Mouse (Mus musculus) erythroblast, embryonic 14.5 days (primary cell): ENCODE measurements around the gene Nbeal1. TPM values are rescaled to one million over a fixed set of nuclear protein-coding genes. Genes with fewer than 3 reads are reported as not detected.

Source experiments
- H3K27me3 ChIP-seq: 2 replicates; pipeline ENCODE4 v1.6.1; 2012; ENCODE audit warnings: inconsistent platforms; ENCODE audit not compliant: control insufficient read depth
- H3K36me3 ChIP-seq: 2 replicates; pipeline ENCODE4 v1.6.1; 2012; ENCODE audit warnings: mild to moderate bottlenecking, inconsistent platforms; ENCODE audit not compliant: control insufficient read depth
- H3K4me1 ChIP-seq: 2 replicates; pipeline ENCODE4 v1.6.1; 2012; ENCODE audit warnings: inconsistent platforms; ENCODE audit not compliant: control insufficient read depth
- H3K4me3 ChIP-seq: replicated peaks from 2 replicates; pipeline ENCODE3; 2012; ENCODE audit warnings: moderate library complexity, mild to moderate bottlenecking, inconsistent platforms
- H3K9me3 ChIP-seq: 2 replicates; pipeline ENCODE4 v1.6.1; 2012; ENCODE audit warnings: low read length, inconsistent platforms, mixed read lengths; ENCODE audit not compliant: control insufficient read depth
- GATA1 ChIP-seq: IDR thresholded peaks from 2 replicates; pipeline ENCODE4 v1.6.1; 2012; ENCODE audit warnings: low read length, inconsistent platforms, mixed read lengths
- TAL1 ChIP-seq: IDR thresholded peaks from 3 replicates; pipeline ENCODE4 v1.6.1; 2012; ENCODE audit warnings: low read length, inconsistent platforms, mixed read lengths
- polyA plus RNA-seq: library from polyadenylated mRNA; stranded (reverse); fragments of >175 nt; gene quantifications from 2 replicates; pipeline ENCODE4 v1.2.3, GENCODE M21; 2012

The Nbeal1 gene
- polyA plus RNA-seq, 1 experiment = 0.01 TPM

DNA sequence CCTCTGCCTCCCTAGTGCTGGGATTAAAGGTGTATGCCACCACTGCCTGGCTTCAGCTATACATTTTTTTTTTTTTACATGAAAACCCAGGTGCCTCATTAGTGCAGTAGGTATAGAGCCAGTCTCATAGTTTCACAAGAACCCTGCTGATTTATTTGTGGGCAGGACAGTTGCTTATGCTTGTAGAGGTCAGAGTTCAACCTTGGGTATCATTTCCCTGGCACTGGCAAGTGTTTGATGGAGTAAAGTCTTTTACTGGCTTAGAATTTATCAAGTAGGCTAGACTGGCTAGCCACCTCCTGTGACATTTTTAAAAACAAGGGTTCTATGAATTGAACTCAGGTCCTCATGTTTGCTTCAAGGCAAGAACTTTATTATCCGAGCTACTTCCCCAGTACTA, 113.5 kb downstream of the Nbeal1 start:
- Histone ChIP-seq H3K27me3 (no peaks in the 10 kb centered on the region), H3K9me3 (no peaks in the 10 kb centered on the region), H3K4me3 (no peak overlapping the region), H3K36me3 (no peaks in the 10 kb centered on the region), H3K4me1 (no peaks in the 10 kb centered on the region)
- TF ChIP-seq TAL1 = no peak

DNA sequence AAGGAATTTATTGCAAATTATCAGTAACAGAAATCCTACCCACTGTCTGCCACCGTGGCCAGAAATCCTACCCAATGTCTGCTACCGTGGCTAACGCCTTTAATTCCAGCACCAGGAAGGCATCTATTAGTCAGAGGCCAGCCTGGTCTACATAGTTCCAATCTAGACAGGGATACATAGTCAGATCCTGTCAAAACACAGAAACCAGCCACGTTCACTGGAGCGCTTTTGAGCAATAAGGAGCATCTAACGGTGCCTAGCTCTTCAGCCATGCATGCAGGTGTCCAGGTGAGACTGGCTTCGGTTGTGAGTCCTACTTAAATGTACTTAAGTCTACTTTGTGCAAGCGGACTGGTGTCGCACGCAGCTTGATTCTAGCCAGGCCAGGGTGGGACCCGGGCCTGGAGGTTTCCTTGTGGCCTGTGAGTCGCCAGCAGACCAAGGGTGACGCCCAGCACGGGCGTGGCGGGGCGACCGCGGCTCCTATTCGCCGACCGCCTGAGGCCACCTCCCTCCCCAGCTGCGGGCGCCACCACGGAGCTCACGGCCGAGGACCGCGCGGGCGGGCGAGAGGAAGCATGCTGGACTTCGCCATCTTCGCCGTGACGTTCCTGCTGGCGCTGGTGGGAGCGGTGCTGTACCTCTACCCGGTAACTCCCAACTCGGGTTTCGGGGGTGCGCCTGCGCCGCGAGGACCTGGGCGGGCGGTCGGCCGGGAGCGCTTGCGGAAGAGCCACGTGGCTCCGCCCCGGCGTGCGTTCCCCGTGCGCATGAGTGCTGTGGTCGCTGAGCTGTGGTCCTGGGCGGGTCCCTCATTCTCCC, 162.6 kb downstream of the Nbeal1 start, which contains the start of gene Cyp20a1:
Cyp20a1 (plus strand) TSS at position 516 of the 822 bp plus-strand sequence.
- H3K4me1 ChIP-seq = peaks cover 38% of the 10 kb centered on the region
- no peaks in the 10 kb centered on the region for H3K9me3 ChIP-seq
- TF ChIP-seq GATA1 (no peak), TAL1 (no peak)
- H3K4me3 ChIP-seq = peak within 1 kb of the TSS; percentile 94
- no peaks in the 10 kb centered on the region; the same call in 1 of the 2 replicates for H3K36me3 ChIP-seq
- no peaks in the 10 kb centered on the region for H3K27me3 ChIP-seq

DNA sequence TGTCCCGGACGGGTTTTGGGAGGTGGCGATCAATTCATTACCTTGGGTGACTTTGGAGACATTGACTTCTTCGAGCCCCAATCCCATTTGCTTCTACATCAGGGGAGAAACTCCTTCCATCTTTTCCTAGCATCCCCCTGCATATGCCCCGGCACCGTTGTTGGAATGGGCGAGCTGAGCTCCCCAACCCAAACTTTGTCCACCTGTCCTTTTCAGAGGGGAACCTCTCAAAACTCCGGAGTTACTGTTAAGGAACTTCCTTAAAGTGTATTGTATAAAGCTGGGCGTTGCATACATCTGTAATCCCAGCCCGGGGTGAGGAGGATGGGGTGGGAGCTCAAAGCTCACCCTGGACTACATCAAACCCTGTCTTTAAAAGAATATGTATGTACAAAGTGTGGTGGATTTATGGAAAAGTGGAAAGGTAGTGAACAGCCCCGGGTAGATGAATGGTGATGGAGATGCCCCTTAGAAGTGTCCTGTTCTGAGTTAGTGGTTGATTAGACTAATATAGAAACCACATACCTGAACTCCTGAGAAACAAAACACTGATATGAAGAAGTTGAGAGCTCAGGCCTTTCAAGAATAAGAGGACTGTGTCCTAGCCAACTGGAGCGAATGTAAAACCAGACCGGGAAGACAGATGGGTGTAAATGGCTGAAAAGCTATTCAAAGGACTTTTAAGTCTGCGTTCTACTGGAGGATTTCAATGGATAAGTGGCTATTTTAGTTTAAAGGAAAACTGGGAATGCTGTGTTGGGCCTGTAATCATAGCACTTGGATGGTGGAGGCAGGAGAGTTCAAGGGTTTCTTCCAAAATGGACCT, 163.4 kb downstream of the Nbeal1 start:
- peaks cover 38% of the 10 kb centered on the region for H3K4me1 ChIP-seq
- no peaks in the 10 kb centered on the region for H3K27me3 ChIP-seq
- H3K36me3 ChIP-seq = no peaks in the 10 kb centered on the region; the same call in 1 of the 2 replicates
- peak overlapping the region; percentile 94 for H3K4me3 ChIP-seq
- H3K9me3 ChIP-seq = no peaks in the 10 kb centered on the region
- no peak for TF ChIP-seq TAL1
- TF ChIP-seq GATA1 = no peak

DNA sequence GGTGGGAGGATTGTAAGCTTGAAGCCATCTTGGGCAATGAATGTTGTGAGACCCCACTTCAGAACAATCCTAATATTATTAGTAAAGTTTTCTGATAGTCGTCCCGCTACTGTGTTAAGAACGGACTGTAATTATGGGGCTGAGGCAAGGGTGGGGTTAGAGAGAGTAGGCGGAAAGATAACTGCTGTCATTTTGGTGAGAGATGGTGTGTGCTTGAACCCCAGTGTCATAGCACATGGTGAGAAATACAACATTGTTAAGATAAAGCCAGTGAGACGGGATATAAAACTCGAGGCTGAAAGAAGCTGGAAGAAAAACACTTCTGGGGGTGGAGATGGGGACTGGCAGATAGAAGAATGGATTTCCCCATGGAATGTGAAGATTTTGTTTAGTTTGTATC, 164.3 kb downstream of the Nbeal1 start:
- no peak for TF ChIP-seq GATA1
- no peak for TF ChIP-seq TAL1
- Histone ChIP-seq H3K27me3 (no peaks in the 10 kb centered on the region), H3K36me3 (peaks cover 5% of the 10 kb centered on the region; the same call in 1 of the 2 replicates), H3K4me1 (peaks cover 38% of the 10 kb centered on the region), H3K9me3 (peaks cover 6% of the 10 kb centered on the region), H3K4me3 (peak overlapping the region; percentile 94)

DNA sequence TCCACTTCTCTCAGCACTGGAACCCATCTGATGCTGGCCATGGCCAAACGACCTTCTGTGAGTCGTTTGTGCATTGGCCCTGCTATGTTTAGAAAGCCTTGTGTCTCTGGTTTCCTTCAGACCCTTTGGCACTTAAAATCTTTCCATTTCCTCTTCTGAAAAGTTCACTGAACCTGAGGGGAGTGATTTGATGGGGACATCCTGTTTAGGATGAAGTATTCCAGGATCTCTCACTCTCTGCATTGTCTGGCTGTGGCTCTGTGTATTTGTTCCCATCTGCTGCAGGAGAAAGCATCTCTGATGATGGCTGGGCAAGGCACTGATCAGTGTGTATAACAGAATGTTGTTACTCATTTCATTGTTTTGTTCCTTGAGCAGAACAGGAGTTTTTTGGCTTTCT, 165.3 kb downstream of the Nbeal1 start:
- peaks cover 11% of the 10 kb centered on the region; the same call in 1 of the 2 replicates for H3K36me3 ChIP-seq
- no peak overlapping the region for H3K4me3 ChIP-seq
- TF ChIP-seq TAL1 (no peak), GATA1 (no peak)
- no peaks in the 10 kb centered on the region for H3K27me3 ChIP-seq
- peaks cover 15% of the 10 kb centered on the region for H3K9me3 ChIP-seq
- H3K4me1 ChIP-seq = peaks cover 38% of the 10 kb centered on the region

DNA sequence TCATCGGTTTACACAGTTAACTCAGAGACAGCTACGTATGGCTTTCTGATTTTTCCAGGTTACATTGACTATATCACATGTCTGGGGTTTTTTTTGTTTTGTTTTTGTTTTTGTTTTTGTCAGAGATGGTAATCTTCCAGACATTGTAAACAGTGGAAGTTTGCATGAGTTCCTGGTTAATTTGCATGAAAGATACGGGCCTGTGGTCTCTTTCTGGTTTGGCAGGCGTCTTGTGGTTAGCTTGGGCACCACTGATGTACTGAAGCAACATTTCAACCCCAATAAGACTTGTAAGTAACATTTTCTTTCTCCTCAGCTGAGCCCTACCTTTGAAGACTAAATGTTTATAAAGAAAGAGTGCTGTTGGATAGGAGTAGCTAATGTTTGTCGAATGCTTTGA, 172.4 kb downstream of the Nbeal1 start:
- Histone ChIP-seq H3K36me3 (peaks cover 42% of the 10 kb centered on the region), H3K4me1 (no peaks in the 10 kb centered on the region), H3K9me3 (peaks cover 15% of the 10 kb centered on the region), H3K27me3 (no peaks in the 10 kb centered on the region), H3K4me3 (no peak overlapping the region)
- no peak for TF ChIP-seq TAL1
- no peak for TF ChIP-seq GATA1

DNA sequence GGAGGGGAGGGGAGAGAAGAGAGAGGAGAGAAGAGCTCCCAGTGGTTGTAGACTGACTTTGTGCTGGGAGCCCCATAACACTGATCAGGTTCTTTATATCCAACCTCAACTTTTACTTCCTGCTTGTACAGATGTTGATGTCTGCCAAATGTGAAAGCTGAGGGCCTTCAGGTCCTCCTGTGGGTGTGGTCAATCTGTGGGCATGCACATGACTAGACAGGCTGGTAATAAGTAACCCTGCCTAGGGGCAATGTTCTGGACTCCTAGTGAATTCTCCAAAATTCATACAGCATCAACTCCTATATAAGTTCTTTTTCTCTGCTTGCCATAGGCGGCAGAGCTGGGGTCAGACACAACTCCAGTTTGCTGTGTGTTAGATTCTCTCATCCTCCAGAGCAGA, 181.2 kb downstream of the Nbeal1 start:
- peaks cover 34% of the 10 kb centered on the region for H3K36me3 ChIP-seq
- TF ChIP-seq GATA1 = no peak
- TF ChIP-seq TAL1 = no peak
- H3K27me3 ChIP-seq = no peaks in the 10 kb centered on the region
- no peaks in the 10 kb centered on the region for H3K9me3 ChIP-seq
- H3K4me1 ChIP-seq = no peaks in the 10 kb centered on the region
- H3K4me3 ChIP-seq = no peak overlapping the region

DNA sequence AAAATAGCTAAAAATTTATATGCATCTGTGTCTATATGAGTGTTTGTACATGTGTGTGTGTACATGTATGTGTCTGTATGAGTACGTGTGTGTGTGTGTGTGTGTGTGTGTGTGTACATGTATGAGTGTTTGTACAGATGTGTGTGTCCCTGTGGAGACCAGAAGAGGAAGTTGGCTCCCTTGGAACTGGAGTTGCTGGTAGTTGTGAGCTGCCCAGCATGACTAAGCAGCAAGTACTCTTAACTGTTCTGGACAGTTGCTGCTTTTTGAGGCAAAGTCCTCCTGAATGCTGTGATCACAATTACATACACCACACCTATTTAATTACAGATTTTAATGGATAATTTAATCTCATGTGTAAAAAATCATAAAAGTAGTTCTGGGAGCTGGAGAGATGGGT, 196.2 kb downstream of the Nbeal1 start:
- Histone ChIP-seq H3K4me1 (no peaks in the 10 kb centered on the region), H3K36me3 (peaks cover 48% of the 10 kb centered on the region), H3K9me3 (no peaks in the 10 kb centered on the region)

DNA sequence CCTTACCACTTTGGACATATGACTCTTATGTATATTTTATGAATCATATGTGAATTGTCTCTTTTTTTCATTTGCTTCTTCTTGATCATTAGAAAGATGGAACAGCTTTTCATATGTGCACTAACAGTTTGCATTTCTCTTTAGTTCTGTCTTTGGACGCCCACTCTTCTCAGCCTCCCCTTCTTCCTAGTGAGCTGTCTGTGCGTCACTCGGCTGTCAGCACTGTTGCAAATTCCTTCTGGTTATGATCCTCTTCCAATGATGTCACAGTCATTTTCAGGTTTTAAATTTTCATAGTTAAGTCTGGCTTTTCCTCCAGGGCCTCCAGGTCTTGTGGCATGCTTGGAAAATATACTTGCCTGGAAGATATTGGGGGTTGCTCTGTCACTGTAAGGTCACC, 201.5 kb downstream of the Nbeal1 start:
- no peak for TF ChIP-seq TAL1
- TF ChIP-seq GATA1 = no peak
- H3K4me3 ChIP-seq = no peak overlapping the region
- H3K27me3 ChIP-seq = no peaks in the 10 kb centered on the region
- peaks cover 46% of the 10 kb centered on the region for H3K36me3 ChIP-seq
- no peaks in the 10 kb centered on the region for H3K9me3 ChIP-seq
- no peaks in the 10 kb centered on the region for H3K4me1 ChIP-seq

More for the DNA sequence above, 196.2 kb downstream of the Nbeal1 start:
- no peak for TF ChIP-seq TAL1
- no peak for TF ChIP-seq GATA1
- no peak overlapping the region for H3K4me3 ChIP-seq
- no peaks in the 10 kb centered on the region for H3K27me3 ChIP-seq

Other genes starting within 250 kb of the Nbeal1 start
- gene Ica1l, start 137.4 kb upstream of the Nbeal1 start, polyA plus RNA-seq = 0.01 TPM in 1 of 2 replicates, not detected in the other
- gene Carf, start 82.4 kb upstream of the Nbeal1 start, polyA plus RNA-seq = 0.01 TPM in 2 replicates
- gene Wdr12, start 82.0 kb upstream of the Nbeal1 start, polyA plus RNA-seq = 0.08 and 0.29 TPM in 2 replicates
- 0.11 and 0.21 TPM in 2 replicates for gene Cyp20a1, start 162.7 kb downstream of the Nbeal1 start, polyA plus RNA-seq
- 0.01 and 0.27 TPM in 2 replicates for gene Abi2, start 229.0 kb downstream of the Nbeal1 start, polyA plus RNA-seq